Mouse (Mus musculus): ENCODE measurements around the gene Ifi203. TPM values are rescaled to one million over a fixed set of nuclear protein-coding genes. Genes with fewer than 3 reads are reported as not detected.
"Not testable (repeated sequence)": the region's sequence is repeated elsewhere in the genome, so short reads cannot be mapped to it uniquely, and the experiment has no call there.

Gene Ifi203
- polyA plus RNA-seq (2012; rRNA removed), result 8.8 and 10.4 TPM in 2 replicates

DNA sequence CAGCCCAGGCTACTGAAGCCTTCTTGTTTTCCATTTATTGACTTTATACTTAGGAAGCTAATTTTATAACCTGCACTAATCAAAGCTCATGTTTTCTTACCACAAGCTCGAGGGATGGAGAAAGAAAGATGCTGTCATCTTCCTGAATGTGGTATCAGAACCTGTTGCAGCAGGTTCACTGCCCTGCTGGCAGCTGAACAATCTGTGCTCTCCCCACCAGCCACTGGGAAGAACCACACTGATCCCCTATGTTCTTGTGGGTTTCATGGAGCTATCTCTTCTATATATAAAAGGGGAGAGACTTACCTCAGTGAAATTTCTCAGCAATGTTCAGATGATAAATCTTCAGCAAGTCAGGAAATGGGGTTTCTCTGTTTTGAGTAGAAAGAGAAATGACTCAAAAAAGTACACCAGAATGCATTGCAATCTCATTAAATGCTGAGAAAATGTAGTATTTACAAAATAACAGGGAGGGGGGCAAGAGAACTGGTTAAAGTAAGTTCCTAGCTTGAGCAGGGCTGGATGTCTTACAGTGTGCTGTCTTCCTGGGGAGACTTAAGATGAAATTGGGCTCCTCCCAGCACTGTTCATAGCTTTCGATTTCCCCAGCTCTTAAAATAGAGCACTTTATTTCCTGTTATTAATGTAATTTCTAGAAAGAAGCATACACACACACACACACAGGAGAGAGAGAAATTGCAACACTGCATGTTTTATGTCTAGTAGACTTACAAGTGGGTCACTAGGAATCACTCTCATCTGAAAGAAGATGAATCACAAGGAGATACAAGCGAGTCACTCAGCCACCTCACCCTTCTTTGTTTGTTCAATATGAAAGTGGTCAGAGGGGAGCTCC, at the start of gene Ifi203, which contains the start of gene Mndal:
TSS of gene Ifi203 (minus strand) at position 749 of the 856 bp plus-strand sequence.
TSS of gene Mndal (minus strand) at position 568 of the 856 bp plus-strand sequence.
- 17% methylated on average over 3 of the region's 3 CpGs for WGBS
- DNase-seq; H3K4me1 ChIP-seq (ENCODE audit: control insufficient read depth, insufficient read depth, low read length); H3K4me3 ChIP-seq (replicated peaks; ENCODE audit: extremely low read depth, low read depth, low read length): not testable (repeated sequence)

DNA sequence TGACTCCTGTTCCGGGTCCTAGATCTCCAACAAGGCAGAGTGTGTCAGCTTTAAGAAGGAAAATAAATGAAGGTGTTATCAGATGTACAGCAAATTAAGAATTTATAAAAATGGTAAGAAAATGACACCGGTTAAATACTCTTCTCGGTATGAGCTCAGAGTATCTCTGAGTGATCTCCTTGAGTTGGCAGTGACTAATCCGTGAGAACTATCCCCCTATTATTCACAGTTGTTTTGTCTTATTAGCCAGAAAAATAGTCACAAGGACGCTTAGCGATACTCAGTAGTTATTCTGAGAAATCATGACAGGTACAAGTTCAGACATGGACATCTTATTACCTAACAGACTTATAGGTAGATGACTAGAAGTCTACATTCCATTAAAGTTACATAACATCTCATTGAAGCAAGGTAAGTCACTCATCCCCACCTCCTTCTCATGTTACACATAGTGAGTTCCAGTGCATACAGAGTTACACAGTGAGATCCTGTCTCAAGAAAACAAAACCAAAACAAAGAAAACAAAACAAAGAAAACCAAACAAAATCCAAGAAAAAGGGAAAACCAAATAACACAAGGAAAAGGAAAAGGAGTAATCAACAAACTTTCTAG, 40.3 kb upstream of the Ifi203 start, which contains the start of gene Ifi202b:
TSS of gene Ifi202b (minus strand) at position 51 of the 612 bp plus-strand sequence.
- not testable (repeated sequence) for DNase-seq; H3K4me3 ChIP-seq (replicated peaks; ENCODE audit: extremely low read depth, low read depth, low read length); H3K4me1 ChIP-seq (ENCODE audit: control insufficient read depth, insufficient read depth, low read length)
- 73% methylated on average over 6 of the region's 6 CpGs for WGBS

DNA sequence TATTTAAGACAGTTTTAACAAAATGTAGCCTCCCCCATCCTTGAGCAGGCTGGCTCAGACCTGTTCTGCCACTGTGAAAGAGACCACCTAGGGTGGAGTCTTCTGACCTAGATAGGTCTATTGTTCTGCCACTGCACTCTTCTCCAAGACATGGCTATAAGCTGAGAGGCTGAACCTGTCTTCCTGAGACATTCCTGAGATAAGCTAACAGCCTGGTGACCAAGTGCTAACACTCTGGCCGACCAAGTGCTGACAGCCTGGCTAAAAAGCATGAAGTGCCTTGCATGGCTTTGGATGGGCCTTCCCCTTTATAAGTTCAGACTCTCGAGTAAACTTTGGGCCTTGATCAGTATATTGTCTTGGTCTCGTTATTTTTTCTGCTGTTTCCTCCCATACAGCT, 38.6 kb upstream of the Ifi203 start:
- H3K4me3 ChIP-seq (replicated peaks; ENCODE audit: extremely low read depth, low read depth, low read length); DNase-seq; H3K4me1 ChIP-seq (ENCODE audit: control insufficient read depth, insufficient read depth, low read length): not testable (repeated sequence)
- WGBS, result 25% methylated on average over 3 of the region's 3 CpGs

DNA sequence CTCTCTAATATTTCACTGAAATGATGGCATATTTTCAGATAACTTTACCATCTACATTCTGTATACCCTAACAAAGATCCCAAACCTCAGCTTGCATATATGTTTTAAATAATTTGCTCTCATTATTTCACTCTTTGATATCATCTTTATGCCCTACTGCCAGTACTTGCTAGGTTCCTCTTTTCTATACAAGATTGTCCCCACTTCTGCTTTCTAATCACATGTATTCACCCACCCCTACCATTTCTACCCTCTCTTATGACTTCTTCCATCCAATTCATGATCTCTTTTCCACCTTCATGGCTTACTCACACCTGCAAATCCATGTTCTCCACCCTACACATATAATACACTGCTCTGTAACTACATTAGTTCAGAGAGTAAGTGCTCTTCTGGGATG, 35.1 kb upstream of the Ifi203 start:
- Histone ChIP-seq H3K4me3 (replicated peaks; ENCODE audit: extremely low read depth, low read depth, low read length) (no peak overlapping the region), H3K4me1 (ENCODE audit: control insufficient read depth, insufficient read depth, low read length) (no peaks in the 10 kb centered on the region)
- no peak for TF ChIP-seq POLR2A (IDR thresholded peaks at IDR 0.05; ENCODE audit: borderline replicate concordance, extremely low read depth, low read depth, low read length)
- TF ChIP-seq CTCF (IDR thresholded peaks at IDR 0.05; ENCODE audit: insufficient read depth, low read length), result no peak
- DNase-seq, result no peak

DNA sequence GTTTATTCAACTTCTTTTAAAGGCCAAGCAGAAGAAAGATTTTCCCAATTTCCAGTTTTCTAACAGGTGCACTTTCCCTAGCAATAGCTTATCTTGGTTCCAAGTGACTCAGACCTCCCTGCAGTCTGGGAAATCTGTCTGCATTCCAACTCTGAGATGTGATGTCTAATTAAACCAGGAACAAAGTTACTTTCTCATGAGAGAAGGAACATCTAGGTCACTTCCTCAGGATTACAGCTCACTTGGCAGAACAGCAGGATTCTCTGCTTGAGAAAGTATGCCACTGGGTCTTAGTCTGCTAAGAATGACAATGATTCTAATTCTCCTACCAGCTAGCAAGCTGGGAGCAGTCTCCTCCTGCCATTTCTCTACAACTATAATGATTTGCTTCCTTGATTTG, 30.6 kb upstream of the Ifi203 start:
- Histone ChIP-seq H3K4me3 (replicated peaks; ENCODE audit: extremely low read depth, low read depth, low read length) (no peak overlapping the region), H3K4me1 (ENCODE audit: control insufficient read depth, insufficient read depth, low read length) (no peaks in the 10 kb centered on the region)
- DNase-seq, result no peak
- TF ChIP-seq POLR2A (IDR thresholded peaks at IDR 0.05; ENCODE audit: borderline replicate concordance, extremely low read depth, low read depth, low read length) (no peak), CTCF (IDR thresholded peaks at IDR 0.05; ENCODE audit: insufficient read depth, low read length) (no peak)

DNA sequence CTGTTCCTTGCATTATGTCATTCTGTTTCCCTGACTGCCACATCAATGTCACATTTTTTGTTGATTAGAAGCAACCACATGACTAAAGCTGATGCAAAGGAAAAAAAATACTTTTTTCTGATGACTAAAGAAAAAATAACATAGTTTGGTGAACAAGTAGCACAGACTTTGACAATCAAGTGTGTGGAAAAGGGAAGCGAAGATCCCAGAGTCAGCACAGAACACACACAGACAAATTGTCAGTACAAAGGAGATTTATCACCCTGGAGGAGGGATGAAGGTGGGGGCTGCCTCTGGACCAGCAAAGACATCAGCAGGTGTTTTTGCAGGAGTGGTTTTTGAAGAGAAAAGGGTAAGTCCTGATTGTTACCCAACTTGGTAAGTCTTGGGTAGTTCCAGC, 19.0 kb upstream of the Ifi203 start:
- H3K4me1 ChIP-seq (ENCODE audit: control insufficient read depth, insufficient read depth, low read length); DNase-seq; H3K4me3 ChIP-seq (replicated peaks; ENCODE audit: extremely low read depth, low read depth, low read length): not testable (repeated sequence)
- 57% methylated on average over 1 of the region's 1 CpGs for WGBS

DNA sequence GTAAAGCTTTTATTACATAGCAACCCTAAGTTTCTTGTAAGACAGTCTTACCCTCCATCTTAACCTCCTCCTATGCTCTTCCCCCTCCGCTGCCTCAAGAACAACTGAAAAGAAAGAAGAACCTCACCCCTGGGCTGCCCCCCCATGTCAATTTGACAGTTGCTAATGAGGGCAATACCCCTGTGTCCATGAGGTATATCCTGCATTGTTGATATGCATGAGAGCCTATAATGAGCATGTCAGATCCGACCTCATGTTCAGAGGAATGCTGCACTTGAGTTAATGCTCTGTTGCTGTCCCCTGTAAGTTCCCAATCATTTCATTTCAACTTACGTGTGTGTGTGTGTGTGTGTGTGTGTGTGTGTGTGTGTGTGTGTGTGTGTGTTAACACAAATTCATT, 17.5 kb upstream of the Ifi203 start:
- 61% methylated on average over 3 of the region's 3 CpGs for WGBS
- not testable (repeated sequence) for H3K4me1 ChIP-seq (ENCODE audit: control insufficient read depth, insufficient read depth, low read length); H3K4me3 ChIP-seq (replicated peaks; ENCODE audit: extremely low read depth, low read depth, low read length); DNase-seq

DNA sequence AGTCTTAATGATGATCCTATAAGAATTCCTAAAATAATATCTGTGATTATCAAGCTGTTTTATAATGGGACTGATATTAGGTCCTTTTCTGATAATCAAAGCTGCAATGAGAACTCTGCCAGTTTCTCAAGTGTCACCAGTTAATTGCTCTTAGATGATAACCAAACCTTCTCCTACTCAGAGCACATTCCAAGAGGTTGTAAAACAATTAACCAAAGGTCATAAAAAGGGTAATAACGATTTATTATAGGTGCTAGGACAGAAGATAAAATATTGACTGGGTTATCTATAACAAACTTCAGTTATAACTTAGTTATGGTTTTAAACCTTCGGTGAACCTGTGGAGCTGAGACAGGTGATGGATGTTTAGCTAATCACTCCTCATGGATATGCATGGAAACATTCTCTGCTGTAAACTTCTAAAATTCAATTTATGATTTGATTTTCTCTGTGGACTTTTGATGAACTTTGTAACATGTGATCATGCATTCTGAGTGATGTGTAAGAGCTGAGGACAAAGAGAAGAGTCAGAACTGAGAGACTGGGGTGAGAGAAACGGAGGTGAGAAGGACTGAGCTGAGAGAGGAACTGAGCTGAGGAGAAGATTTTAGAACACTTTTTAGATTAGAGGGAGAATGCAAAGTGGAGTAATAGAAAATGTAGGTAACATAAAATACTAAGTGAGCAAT, 13.5 kb upstream of the Ifi203 start:
- not testable (repeated sequence) for H3K4me1 ChIP-seq (ENCODE audit: control insufficient read depth, insufficient read depth, low read length); H3K4me3 ChIP-seq (replicated peaks; ENCODE audit: extremely low read depth, low read depth, low read length); DNase-seq
- 51% methylated on average over 3 of the region's 3 CpGs for WGBS

DNA sequence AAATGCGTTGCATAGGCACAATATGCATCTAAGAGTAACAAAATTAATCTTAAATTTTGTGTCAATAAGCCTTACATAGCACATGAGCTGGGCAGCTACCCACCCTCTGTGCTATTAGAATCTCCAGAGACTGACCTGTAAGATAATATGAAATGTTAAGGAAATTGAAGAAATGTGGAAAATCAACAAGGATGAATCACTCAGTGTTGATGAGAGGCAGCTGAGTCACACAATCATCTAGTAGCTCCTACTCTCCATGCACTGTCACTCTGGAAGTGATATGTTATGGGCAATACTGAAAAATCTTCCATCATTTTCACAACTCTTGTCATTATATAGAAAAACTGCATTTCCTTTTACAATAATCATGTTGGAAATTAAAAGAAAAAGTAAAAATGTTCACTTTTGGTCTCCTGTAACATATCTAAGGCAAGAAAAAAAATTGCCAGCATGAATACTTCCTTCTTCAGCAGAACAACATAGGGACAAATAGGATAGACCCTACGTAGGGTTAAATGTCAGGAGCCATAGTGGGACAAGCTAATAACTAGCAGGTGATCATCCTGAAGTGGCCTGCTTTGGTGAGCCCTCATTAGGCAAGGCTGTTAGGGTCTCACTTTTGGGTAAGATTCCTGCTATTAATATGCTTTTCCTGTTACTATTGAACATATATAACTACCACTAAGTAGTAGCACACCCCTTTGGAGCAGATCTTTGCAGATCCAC, 12.8 kb upstream of the Ifi203 start:
- TF ChIP-seq CTCF (IDR thresholded peaks at IDR 0.05; ENCODE audit: insufficient read depth, low read length) (no peak), POLR2A (IDR thresholded peaks at IDR 0.05; ENCODE audit: borderline replicate concordance, extremely low read depth, low read depth, low read length) (no peak)
- Histone ChIP-seq H3K4me1 (ENCODE audit: control insufficient read depth, insufficient read depth, low read length) (no peaks in the 10 kb centered on the region), H3K4me3 (replicated peaks; ENCODE audit: extremely low read depth, low read depth, low read length) (no peak overlapping the region)
- WGBS, result 83% methylated on average over 2 of the region's 2 CpGs
- no peak for DNase-seq

DNA sequence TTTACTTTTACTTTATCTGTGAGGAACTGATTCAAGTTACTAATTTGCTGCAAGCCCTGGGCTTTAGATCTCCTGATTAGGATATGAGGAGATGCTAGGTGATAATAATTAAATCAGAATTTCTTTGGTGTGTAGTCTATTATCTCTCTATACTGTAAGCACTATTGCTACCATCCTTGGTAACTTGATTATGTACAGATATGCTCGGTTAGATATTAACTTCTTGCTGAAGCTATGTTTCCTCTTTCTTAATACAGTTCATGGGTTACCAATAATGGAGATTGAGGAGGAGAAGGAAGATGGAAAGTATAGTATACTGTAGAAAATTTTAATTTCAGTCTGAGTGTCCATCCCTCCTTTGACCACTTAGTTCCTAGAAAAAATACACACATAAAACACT, 11.1 kb upstream of the Ifi203 start:
- TF ChIP-seq POLR2A (IDR thresholded peaks at IDR 0.05; ENCODE audit: borderline replicate concordance, extremely low read depth, low read depth, low read length) (no peak), CTCF (IDR thresholded peaks at IDR 0.05; ENCODE audit: insufficient read depth, low read length) (no peak)
- H3K4me1 ChIP-seq (ENCODE audit: control insufficient read depth, insufficient read depth, low read length), result no peaks in the 10 kb centered on the region
- WGBS, result 78% methylated on average over 1 of the region's 1 CpGs
- no peak overlapping the region for H3K4me3 ChIP-seq (replicated peaks; ENCODE audit: extremely low read depth, low read depth, low read length)
- DNase-seq, result no peak

DNA sequence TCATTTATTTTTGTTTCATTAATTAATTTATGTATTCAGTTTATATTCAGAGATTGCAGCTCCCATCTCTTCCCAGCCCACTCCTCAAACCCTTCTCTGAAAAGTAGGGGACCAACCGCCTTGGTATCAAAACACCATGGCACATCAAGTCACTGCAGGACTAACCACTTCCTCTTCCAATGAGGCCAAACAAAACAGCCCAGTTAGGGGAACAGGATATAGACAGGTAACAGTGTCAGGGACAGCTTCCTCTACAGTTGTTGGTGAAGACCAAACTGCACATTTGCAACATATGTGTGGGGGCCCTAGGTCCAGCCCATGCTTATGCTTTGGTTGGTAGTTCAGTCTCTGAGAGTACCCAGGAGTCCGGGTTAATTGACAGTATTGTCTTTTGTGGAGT, 6.6 kb upstream of the Ifi203 start:
- not testable (repeated sequence) for H3K4me1 ChIP-seq (ENCODE audit: control insufficient read depth, insufficient read depth, low read length); H3K4me3 ChIP-seq (replicated peaks; ENCODE audit: extremely low read depth, low read depth, low read length); DNase-seq
- 62% methylated on average over 2 of the region's 2 CpGs for WGBS

DNA sequence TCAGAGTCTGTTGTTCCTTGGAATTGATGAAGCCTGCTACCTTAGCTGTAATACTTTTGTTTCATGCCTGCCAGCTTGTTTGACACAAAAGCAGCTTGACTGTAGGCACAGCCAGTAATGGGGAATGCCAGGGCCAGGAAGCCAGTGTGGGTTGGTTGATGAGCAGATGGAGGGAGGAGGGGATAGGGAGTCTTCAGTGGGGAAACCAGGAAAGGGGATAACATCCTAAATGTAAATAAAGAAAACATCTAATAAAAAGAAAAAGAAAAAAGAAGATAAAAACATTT, 251 bp upstream of the Ifi203 start:
- not testable (repeated sequence) for H3K4me1 ChIP-seq (ENCODE audit: control insufficient read depth, insufficient read depth, low read length); DNase-seq; H3K4me3 ChIP-seq (replicated peaks; ENCODE audit: extremely low read depth, low read depth, low read length)

DNA sequence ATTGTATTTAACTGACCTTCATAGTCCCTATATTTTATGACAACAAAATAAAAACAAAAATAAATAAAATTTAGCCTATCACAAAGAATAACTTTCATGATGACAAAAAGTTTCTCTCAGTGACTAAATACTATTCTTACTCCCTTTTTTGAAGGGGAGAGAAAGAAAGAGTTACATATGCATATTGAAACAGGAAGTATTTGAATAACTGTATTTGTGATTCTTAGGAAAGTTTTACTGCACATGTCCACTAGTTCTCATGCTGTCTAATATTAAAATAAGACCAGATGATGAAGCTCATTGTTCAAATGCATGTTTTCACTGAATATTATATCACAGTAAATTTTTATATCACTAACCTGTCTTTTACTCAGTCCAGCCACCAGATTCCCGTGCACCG, 950 bp downstream of the Ifi203 start:
- WGBS, result 55% methylated on average over 2 of the region's 2 CpGs
- H3K4me1 ChIP-seq (ENCODE audit: control insufficient read depth, insufficient read depth, low read length); H3K4me3 ChIP-seq (replicated peaks; ENCODE audit: extremely low read depth, low read depth, low read length); DNase-seq: not testable (repeated sequence)

DNA sequence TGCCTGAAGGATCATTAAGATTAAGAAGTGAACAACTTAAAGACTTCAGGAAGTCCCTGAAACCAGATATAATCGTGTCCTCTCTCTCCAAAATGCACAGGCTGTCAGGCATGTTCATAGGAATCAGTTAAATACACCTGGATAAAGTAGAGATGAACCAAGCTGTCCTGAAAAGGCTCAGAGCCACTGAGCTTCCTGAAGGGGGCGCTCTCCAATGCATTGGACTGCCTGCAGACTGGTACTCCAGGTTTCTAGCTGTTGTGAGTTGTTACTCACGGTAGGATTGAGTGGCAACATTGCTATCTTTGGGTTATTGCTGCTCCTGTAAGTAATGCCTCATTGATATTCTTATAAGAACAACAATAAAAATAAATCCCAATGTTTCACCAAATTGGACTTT, 23.2 kb downstream of the Ifi203 start:
- WGBS, result 62% methylated on average over 3 of the region's 3 CpGs

More for the DNA sequence above, 23.2 kb downstream of the Ifi203 start:
- not testable (repeated sequence) for DNase-seq; H3K4me3 ChIP-seq (replicated peaks; ENCODE audit: extremely low read depth, low read depth, low read length); H3K4me1 ChIP-seq (ENCODE audit: control insufficient read depth, insufficient read depth, low read length)
